8 mouse cellular contexts compared by ENCODE assay signal in the genomic region with DNA sequence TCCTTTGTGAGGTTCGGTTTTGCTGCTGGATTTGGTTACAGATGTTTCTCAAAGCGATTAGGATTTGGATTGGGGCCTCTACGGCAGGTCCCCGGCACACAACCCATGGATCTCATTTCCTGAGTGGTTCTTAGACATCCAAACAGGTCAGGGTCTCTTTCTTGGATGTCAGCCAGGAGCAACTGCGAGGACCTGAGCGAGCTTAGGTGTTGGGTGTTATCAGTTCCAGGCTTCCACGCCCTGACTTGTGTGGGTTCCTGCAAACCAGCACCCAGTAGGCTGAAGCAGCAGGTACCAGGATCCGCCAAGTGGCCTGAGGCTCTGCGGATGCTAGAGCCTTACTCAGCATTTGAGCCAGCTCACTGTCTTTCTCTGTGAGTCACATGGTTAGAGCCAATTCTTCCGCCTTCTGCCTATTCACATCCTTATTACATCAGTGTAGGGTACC.
DNase-seq lines count a peak whose midpoint lies in the region; ATAC-seq lines count a peak whose summit lies in the region.

No protein-coding gene starts in this region.

- ATAC-seq in embryonic facial prominence, embryonic 15.5 days (ENCODE audit: insufficient number of reproducible peaks, low FRiP score, low TSS enrichment, low read depth): no peak
- 0 out of 2 replicates have a peak, but pooled peaks have one; percentile 11 for ATAC-seq in hindbrain, embryonic 13.5 days (ENCODE audit: low FRiP score)
- ATAC-seq in liver, embryonic 13.5 days (ENCODE audit: low read depth): no peak
- no peak for ATAC-seq in neural tube, embryonic 12.5 days (ENCODE audit: low FRiP score, low read depth)

- peak overlapping the region; percentile 70 for H3K4me2 ChIP-seq in embryonic facial prominence, embryonic 15.5 days (replicated peaks)
- H3K4me2 ChIP-seq in hindbrain, embryonic 13.5 days: peak overlapping the region; percentile 57
- peak overlapping the region; percentile 68 for H3K4me2 ChIP-seq in liver, embryonic 13.5 days
- peak overlapping the region; percentile 58 for H3K4me2 ChIP-seq in neural tube, embryonic 12.5 days (replicated peaks)

- H3K9ac ChIP-seq in embryonic facial prominence, embryonic 15.5 days: peak overlapping the region; percentile 29; the same call in 1 of the 2 replicates
- H3K9ac ChIP-seq in hindbrain, embryonic 13.5 days: peak overlapping the region; percentile 26
- peak overlapping the region; percentile 34; the same call in 1 of the 2 replicates for H3K9ac ChIP-seq in liver, embryonic 13.5 days
- H3K9ac ChIP-seq in neural tube, embryonic 12.5 days: peak overlapping the region; percentile 44; the same call in 1 of the 2 replicates

- no peaks in the 10 kb centered on the region for H3K36me3 ChIP-seq in embryonic facial prominence, embryonic 15.5 days
- no peaks in the 10 kb centered on the region for H3K36me3 ChIP-seq in hindbrain, embryonic 13.5 days
- no peaks in the 10 kb centered on the region for H3K36me3 ChIP-seq in liver, embryonic 13.5 days
- no peaks in the 10 kb centered on the region for H3K36me3 ChIP-seq in neural tube, embryonic 12.5 days

- H3K4me3 ChIP-seq in embryonic facial prominence, embryonic 15.5 days (replicated peaks): peak overlapping the region; percentile 49
- peak overlapping the region; percentile 40 for H3K4me3 ChIP-seq in hindbrain, embryonic 13.5 days
- peak overlapping the region; percentile 51 for H3K4me3 ChIP-seq in liver, embryonic 13.5 days (replicated peaks)
- H3K4me3 ChIP-seq in neural tube, embryonic 12.5 days: peak overlapping the region; percentile 12; the same call in 1 of the 2 replicates

- peak; percentile 14 for DNase-seq in embryo, embryonic 10 days (ENCODE audit: low spot score)
- no peak for DNase-seq in embryo, embryonic 9.5 days (ENCODE audit: extremely low spot score)
- DNase-seq in T-cell, adult 2 months (ENCODE audit: low spot score): peak; percentile 10
- no peak for DNase-seq in liver, embryonic 13.5 days
- DNase-seq in frontal cortex, postnatal 25 days (ENCODE audit: low spot score in 2 of 2): no peak

- 22% methylated on average over 10 of the region's 10 CpGs for WGBS in embryonic facial prominence, embryonic 15.5 days
- WGBS in hindbrain, embryonic 13.5 days: 34% methylated on average over 10 of the region's 10 CpGs
- 18% methylated on average over 10 of the region's 10 CpGs for WGBS in liver, embryonic 13.5 days (ENCODE audit: insufficient replicate concordance)
- 39% methylated on average over 10 of the region's 10 CpGs for whole genome bisulfite sequencing in neural tube, embryonic 12.5 days

- no peaks in the 10 kb centered on the region for H3K9me3 ChIP-seq in embryonic facial prominence, embryonic 15.5 days (replicated peaks)
- H3K9me3 ChIP-seq in hindbrain, embryonic 13.5 days: no peaks in the 10 kb centered on the region
- H3K9me3 ChIP-seq in liver, embryonic 13.5 days (replicated peaks): no peaks in the 10 kb centered on the region
- no peaks in the 10 kb centered on the region for H3K9me3 ChIP-seq in neural tube, embryonic 12.5 days

- H3K27me3 ChIP-seq in embryonic facial prominence, embryonic 15.5 days: no peaks in the 10 kb centered on the region
- H3K27me3 ChIP-seq in hindbrain, embryonic 13.5 days: peaks cover 22% of the 10 kb centered on the region
- H3K27me3 ChIP-seq in liver, embryonic 13.5 days: no peaks in the 10 kb centered on the region
- no peaks in the 10 kb centered on the region for H3K27me3 ChIP-seq in neural tube, embryonic 12.5 days (replicated peaks)

- no peak overlapping the region for H3K27ac ChIP-seq in embryonic facial prominence, embryonic 15.5 days (replicated peaks)
- no peak overlapping the region for H3K27ac ChIP-seq in hindbrain, embryonic 13.5 days
- no peak overlapping the region for H3K27ac ChIP-seq in liver, embryonic 13.5 days
- no peak overlapping the region for H3K27ac ChIP-seq in neural tube, embryonic 12.5 days

- H3K4me1 ChIP-seq in embryonic facial prominence, embryonic 15.5 days: peaks cover 11% of the 10 kb centered on the region
- H3K4me1 ChIP-seq in hindbrain, embryonic 13.5 days (replicated peaks): peaks cover 8% of the 10 kb centered on the region; the same call in 1 of the 2 replicates
- peaks cover 14% of the 10 kb centered on the region for H3K4me1 ChIP-seq in liver, embryonic 13.5 days (replicated peaks)
- peaks cover 5% of the 10 kb centered on the region; the same call in 1 of the 2 replicates for H3K4me1 ChIP-seq in neural tube, embryonic 12.5 days

Comparison
In these comparisons a context has a peak if more than half of its experiments do, and no peak if none do; other contexts are left out.
1. DNase-seq: peak in embryo, embryonic 10 days (single experiment) and T-cell, adult 2 months (single experiment); none in embryo, embryonic 9.5 days (single experiment), liver, embryonic 13.5 days (single experiment) and frontal cortex, postnatal 25 days (0 of 2).
2. Peak in every context shown above with its lines, with median percentiles within 50 percentile points of each other: H3K4me2 ChIP-seq, H3K4me3 ChIP-seq and H3K9ac ChIP-seq.